Mouse (Mus musculus): ENCODE data around the gene Lrrc28.

DNA sequence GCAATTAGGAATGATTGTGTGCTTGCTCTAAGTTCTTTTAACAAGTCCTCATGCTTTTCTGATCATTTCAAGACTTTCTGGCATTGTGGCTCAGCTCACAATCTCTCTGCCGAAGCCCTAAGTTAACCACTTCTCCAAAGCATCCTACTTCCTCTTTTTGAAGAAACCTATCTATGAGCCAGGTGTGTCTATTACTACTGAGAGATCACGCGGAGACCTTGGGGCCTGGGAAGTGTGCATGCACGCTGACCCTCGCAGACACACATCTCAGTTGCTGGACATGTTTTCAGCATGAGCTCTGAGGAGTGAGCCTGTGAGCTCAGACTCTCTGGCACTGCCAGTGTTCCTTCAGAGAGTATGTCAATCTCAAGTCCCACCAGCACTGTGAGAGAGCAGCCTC is 98.8 kb downstream of the Lrrc28 start:
- TF ChIP-seq MYOG (IDR thresholded peaks at IDR 0.05; ENCODE audit: control insufficient read depth, extremely low read depth, insufficient read length) = no peak
- TF ChIP-seq CTCF (IDR thresholded peaks at IDR 0.05; ENCODE audit: control insufficient read depth, insufficient read depth, insufficient read length) = no peak
- no peak for TF ChIP-seq USF1 (IDR thresholded peaks at IDR 0.05; ENCODE audit: low read depth)
- TF ChIP-seq MYOD1 (IDR thresholded peaks at IDR 0.05; ENCODE audit: control insufficient read depth, insufficient read length, low read depth) = no peak
- no peak for TF ChIP-seq CEBPB (IDR thresholded peaks at IDR 0.05; ENCODE audit: low read depth)
